Mouse (Mus musculus) limb, embryonic 11.5 days (tissue): ENCODE measurements around the gene AI413582. TPM values are rescaled to one million over a fixed set of nuclear protein-coding genes. Genes with fewer than 3 reads are reported as not detected.

ENCODE experiments used
- ATAC-seq: fragments of 200-750 bp; cut with Nextera tagmentation; 2 replicates; pipeline ENCODE4 v1.8.0; 2017; ENCODE audit warnings: low read depth; ENCODE audit not compliant: insufficient number of reproducible peaks, low FRiP score, low TSS enrichment
- DNase-seq: peaks from one replicate; pipeline ENCODE4 v3.0.0-alpha.2; 2015; ENCODE audit warnings: low spot score
- H3K27ac ChIP-seq: fragments of 300-500 bp; sonication (generic); replicated peaks from 2 replicates; pipeline ENCODE4 v1.5.1; 2014; ENCODE audit warnings: low read depth, mild to moderate bottlenecking, low read length
- H3K27me3 ChIP-seq: fragments of 300-500 bp; sonication (generic); 2 replicates; pipeline ENCODE4 v1.6.1; 2014; ENCODE audit warnings: mild to moderate bottlenecking, low read length, mixed read lengths; ENCODE audit not compliant: control insufficient read depth, insufficient read depth
- H3K36me3 ChIP-seq: fragments of 300-500 bp; sonication (generic); 2 replicates; pipeline ENCODE4 v1.6.1; 2014; ENCODE audit warnings: mild to moderate bottlenecking, low read length, moderate library complexity, mixed read lengths; ENCODE audit not compliant: control insufficient read depth, insufficient read depth
- H3K4me1 ChIP-seq: fragments of 300-500 bp; sonication (generic); 2 replicates; pipeline ENCODE4 v1.6.1; 2014; ENCODE audit warnings: low read length, mixed read lengths; ENCODE audit not compliant: control insufficient read depth, insufficient read depth
- H3K4me2 ChIP-seq: fragments of 300-500 bp; sonication (generic); 2 replicates; pipeline ENCODE4 v1.6.1; 2014; ENCODE audit warnings: low read depth, mild to moderate bottlenecking, moderate library complexity; ENCODE audit not compliant: severe bottlenecking
- H3K4me3 ChIP-seq: fragments of 300-500 bp; sonication (generic); 2 replicates; pipeline ENCODE4 v1.5.1; 2014; ENCODE audit warnings: low read depth, low read length
- H3K9ac ChIP-seq: fragments of 300-500 bp; sonication (generic); 2 replicates; pipeline ENCODE4 v1.6.1; 2014; ENCODE audit warnings: mild to moderate bottlenecking, low read length
- H3K9me3 ChIP-seq: fragments of 300-500 bp; sonication (generic); 2 replicates; pipeline ENCODE4 v1.6.1; 2016; ENCODE audit warnings: low read length; ENCODE audit not compliant: control insufficient read depth
- WGBS: fragments of 180-500 bp; shearing (Covaris S2); extraction: QIAGEN DNeasy Blood & Tissue Kit; methylation state at CpG from one replicate; pipeline ENCODE4 v1.1.7; 2014; 5-methylcytosine and 5-hydroxymethylcytosine counted together
- polyA plus RNA-seq: library from polyadenylated mRNA; unstranded; fragments of >200 nt; fragmentation: Nextera tagmentation; extraction: Ambion mirVana; gene quantifications from 2 replicates; pipeline ENCODE4 v1.2.1, GENCODE M21; 2014

Gene AI413582
- polyA plus RNA-seq, 1 experiment from 2014 or later = 11.0 TPM

GRCm38 (mm10) chr17:27555512-27556172 is 9.9 kb downstream of the AI413582 start:
- ATAC-seq = peak; percentile 59
- peak overlapping the region; percentile 93 for H3K9ac ChIP-seq
- H3K4me2 ChIP-seq = peak overlapping the region; percentile 96
- H3K27me3 ChIP-seq = no peaks in the 10 kb centered on the region
- peaks cover 3% of the 10 kb centered on the region; the same call in 1 of the 2 replicates for H3K36me3 ChIP-seq
- DNase-seq = peak; percentile 94
- WGBS = under 1% methylated on average over 44 of the region's 55 CpGs
- H3K27ac ChIP-seq = peak overlapping the region; percentile 99
- H3K9me3 ChIP-seq = no peaks in the 10 kb centered on the region
- peaks cover 14% of the 10 kb centered on the region for H3K4me1 ChIP-seq
- H3K4me3 ChIP-seq = peak overlapping the region; percentile 78

- peak; percentile 94 for DNase-seq
- Histone ChIP-seq H3K4me1 (peaks cover 13% of the 10 kb centered on the region), H3K27me3 (no peaks in the 10 kb centered on the region), H3K27ac (peak overlapping the region; percentile 99), H3K9ac (peak overlapping the region; percentile 93), H3K4me2 (peak overlapping the region; percentile 96), H3K9me3 (no peaks in the 10 kb centered on the region), H3K36me3 (0 out of 2 replicates have a peak, but pooled peaks cover 2% of the 10 kb centered on the region), H3K4me3 (peak overlapping the region; percentile 78)
- ATAC-seq = peak; percentile 48
- WGBS = under 1% methylated on average over 32 of the region's 39 CpGs
These were observed 10.5 kb downstream of the AI413582 start for GRCm38 (mm10) chr17:27555075-27555511.

- DNase-seq (no peak), ATAC-seq (no peak)
- peaks cover 11% of the 10 kb centered on the region for H3K4me1 ChIP-seq
- H3K27me3 ChIP-seq = no peaks in the 10 kb centered on the region
- WGBS = 45% methylated on average over 20 of the region's 20 CpGs
- H3K9me3 ChIP-seq = no peaks in the 10 kb centered on the region
- H3K36me3 ChIP-seq = no peaks in the 10 kb centered on the region
- H3K4me2 ChIP-seq = peak overlapping the region; percentile 96
- H3K9ac ChIP-seq = peak overlapping the region; percentile 93
- peak overlapping the region; percentile 99 for H3K27ac ChIP-seq
- H3K4me3 ChIP-seq = peak overlapping the region; percentile 78
These were observed 11.2 kb downstream of the AI413582 start for GRCm38 (mm10) chr17:27554062-27554960.

GRCm38 (mm10) chr17:27552215-27553201 is 13.0 kb downstream of the AI413582 start:
- no peak for ATAC-seq
- no peak overlapping the region for H3K27ac ChIP-seq
- WGBS = 82% methylated on average over 23 of the region's 23 CpGs

GRCm38 (mm10) chr17:27551393-27551940 is 14.1 kb downstream of the AI413582 start:
- no peak overlapping the region for H3K4me3 ChIP-seq
- peaks cover 9% of the 10 kb centered on the region for H3K4me1 ChIP-seq
- no peaks in the 10 kb centered on the region for H3K36me3 ChIP-seq
- H3K9ac ChIP-seq = no peak overlapping the region; the same call in 1 of the 2 replicates
- DNase-seq (no peak), ATAC-seq (no peak)
- no peak overlapping the region for H3K4me2 ChIP-seq
- H3K27ac ChIP-seq = no peak overlapping the region
- WGBS = 50% methylated on average over 10 of the region's 10 CpGs
- H3K9me3 ChIP-seq = no peaks in the 10 kb centered on the region
- H3K27me3 ChIP-seq = no peaks in the 10 kb centered on the region

More at GRCm38 (mm10) chr17:27552215-27553201, 13.0 kb downstream of the AI413582 start:
- Histone ChIP-seq H3K27me3 (no peaks in the 10 kb centered on the region), H3K9me3 (no peaks in the 10 kb centered on the region), H3K4me1 (peaks cover 7% of the 10 kb centered on the region), H3K4me2 (no peak overlapping the region), H3K9ac (no peak overlapping the region; the same call in 1 of the 2 replicates), H3K4me3 (no peak overlapping the region), H3K36me3 (no peaks in the 10 kb centered on the region)
- no peak for DNase-seq

GRCm38 (mm10) chr17:27549234-27549633 is 16.3 kb downstream of the AI413582 start:
- ATAC-seq (no peak), DNase-seq (no peak)
- Histone ChIP-seq H3K27me3 (no peaks in the 10 kb centered on the region), H3K9me3 (no peaks in the 10 kb centered on the region), H3K27ac (no peak overlapping the region), H3K4me2 (no peak overlapping the region), H3K4me3 (no peak overlapping the region), H3K4me1 (peaks cover 17% of the 10 kb centered on the region), H3K36me3 (no peaks in the 10 kb centered on the region), H3K9ac (no peak overlapping the region; the same call in 1 of the 2 replicates)
- 64% methylated on average over 8 of the region's 8 CpGs for WGBS

- H3K27ac ChIP-seq = no peak overlapping the region
- H3K4me1 ChIP-seq = peaks cover 17% of the 10 kb centered on the region
These were observed 18.2 kb downstream of the AI413582 start for GRCm38 (mm10) chr17:27547253-27547868.

More at GRCm38 (mm10) chr17:27547253-27547868, 18.2 kb downstream of the AI413582 start:
- H3K9me3 ChIP-seq = no peaks in the 10 kb centered on the region
- no peak overlapping the region for H3K4me3 ChIP-seq
- DNase-seq (no peak), ATAC-seq (no peak)
- no peak overlapping the region for H3K9ac ChIP-seq
- H3K36me3 ChIP-seq = no peaks in the 10 kb centered on the region
- no peaks in the 10 kb centered on the region for H3K27me3 ChIP-seq
- 75% methylated on average over 9 of the region's 9 CpGs for WGBS
- H3K4me2 ChIP-seq = no peak overlapping the region
